Mouse (Mus musculus): ENCODE measurements at regions not wholly inside any gene's neighbourhood (a gene's known extent, or its start where the extent isn't known, plus 50 kb on each side); places are given as distances from the start of the nearest gene placed in this dataset.

DNA sequence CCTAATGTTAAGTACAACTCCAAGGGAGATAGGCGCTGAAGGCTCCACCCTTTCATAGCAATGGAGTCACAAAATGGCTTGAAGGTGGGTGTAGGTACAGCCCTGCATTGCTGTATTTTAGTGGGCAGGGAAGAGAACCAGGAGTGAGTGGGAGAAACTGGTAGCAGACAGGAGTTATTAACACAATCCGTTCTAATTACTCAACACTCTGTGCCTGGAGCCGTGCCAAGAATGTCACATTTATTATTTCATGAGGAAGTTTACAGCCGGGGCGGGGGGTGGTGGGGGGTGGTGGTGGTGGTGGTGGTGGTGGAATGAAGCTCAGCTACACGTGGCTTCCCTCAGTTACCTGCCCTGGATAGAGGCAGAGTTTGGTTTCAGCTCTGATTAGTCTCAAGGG lies 166.3 kb upstream of the Lsm8 start:
- H3K4me1 ChIP-seq = no peaks in the 10 kb centered on the region; the same call in 1 of the 2 replicates
- WGBS = 32% methylated on average over 6 of the region's 6 CpGs
- no peak for ATAC-seq (ENCODE audit: insufficient read depth, low FRiP score, low read depth)

DNA sequence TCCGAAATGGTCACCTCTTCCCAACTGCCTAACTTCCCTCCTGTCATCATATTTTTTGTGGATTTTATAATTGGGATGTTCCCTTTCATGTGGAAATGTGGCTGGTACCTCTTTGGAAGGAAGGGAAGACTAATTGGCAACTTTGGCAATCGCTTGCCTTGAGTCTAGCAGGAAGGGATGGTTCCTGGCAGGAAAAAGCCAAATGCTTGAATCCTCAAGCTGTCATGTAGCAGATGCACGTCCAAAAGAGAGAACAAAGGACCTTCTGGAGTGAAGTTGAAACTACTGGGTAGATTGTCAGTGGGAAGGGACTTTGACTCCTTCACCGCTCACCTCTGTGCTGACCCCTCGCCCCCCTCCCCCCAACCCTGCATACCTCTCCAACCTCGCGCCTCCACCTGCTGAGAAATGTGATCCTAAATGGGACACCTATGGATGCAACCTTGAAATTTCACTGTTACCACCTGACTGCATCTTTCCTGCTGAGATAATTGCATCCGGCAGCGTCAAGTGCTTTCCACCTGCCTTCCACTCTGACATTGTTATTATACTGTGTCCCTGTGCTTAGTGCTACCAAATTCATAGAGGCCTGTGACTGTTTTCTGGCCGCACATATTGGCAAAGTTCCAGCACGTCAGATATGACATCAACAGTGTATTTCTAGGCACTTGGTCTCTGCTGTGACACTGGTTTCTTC lies 159.6 kb upstream of the Lsm8 start:
- no peaks in the 10 kb centered on the region for H3K36me3 ChIP-seq
- H3K27me3 ChIP-seq (replicated peaks) = no peaks in the 10 kb centered on the region
- no peaks in the 10 kb centered on the region for H3K4me1 ChIP-seq
- no peaks in the 10 kb centered on the region for H3K9me3 ChIP-seq
- no peak for ATAC-seq (ENCODE audit: insufficient read depth, low FRiP score, low read depth)
- H3K27ac ChIP-seq = no peak overlapping the region
- H3K4me3 ChIP-seq (replicated peaks) = no peak overlapping the region
- no peak overlapping the region for H3K4me2 ChIP-seq
- 48% methylated on average over 11 of the region's 11 CpGs for WGBS
- H3K9ac ChIP-seq = no peak overlapping the region

More for the DNA sequence above, 166.3 kb upstream of the Lsm8 start:
- Histone ChIP-seq H3K4me2 (no peak overlapping the region), H3K27me3 (replicated peaks) (no peaks in the 10 kb centered on the region), H3K9ac (no peak overlapping the region), H3K36me3 (no peaks in the 10 kb centered on the region), H3K27ac (no peak overlapping the region), H3K9me3 (no peaks in the 10 kb centered on the region), H3K4me3 (replicated peaks) (no peak overlapping the region)

DNA sequence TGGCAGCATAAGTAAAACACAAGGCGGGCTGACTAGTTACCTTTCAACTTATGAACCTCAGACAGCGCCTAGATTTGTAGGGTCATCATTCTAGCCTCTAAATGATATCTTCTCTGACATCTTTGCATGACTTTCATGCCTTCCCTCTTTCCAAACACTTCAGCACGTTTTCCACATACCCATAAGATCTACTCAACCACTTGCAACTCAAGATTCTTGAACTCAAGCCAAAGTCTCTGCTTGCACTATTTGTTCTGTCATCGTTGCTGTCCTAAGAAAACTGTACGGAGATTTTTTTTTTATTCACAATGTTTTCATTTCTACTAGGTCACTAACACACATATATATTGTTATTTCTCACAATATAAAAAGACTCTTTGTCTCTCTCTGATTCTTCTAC lies 150.8 kb upstream of the Lsm8 start:
- Histone ChIP-seq H3K4me1 (no peaks in the 10 kb centered on the region), H3K4me2 (no peak overlapping the region), H3K9ac (no peak overlapping the region), H3K4me3 (replicated peaks) (no peak overlapping the region), H3K27me3 (replicated peaks) (no peaks in the 10 kb centered on the region), H3K36me3 (no peaks in the 10 kb centered on the region), H3K9me3 (no peaks in the 10 kb centered on the region), H3K27ac (no peak overlapping the region)
- ATAC-seq (ENCODE audit: insufficient read depth, low FRiP score, low read depth) = no peak
- WGBS = 52% methylated on average over 5 of the region's 5 CpGs

DNA sequence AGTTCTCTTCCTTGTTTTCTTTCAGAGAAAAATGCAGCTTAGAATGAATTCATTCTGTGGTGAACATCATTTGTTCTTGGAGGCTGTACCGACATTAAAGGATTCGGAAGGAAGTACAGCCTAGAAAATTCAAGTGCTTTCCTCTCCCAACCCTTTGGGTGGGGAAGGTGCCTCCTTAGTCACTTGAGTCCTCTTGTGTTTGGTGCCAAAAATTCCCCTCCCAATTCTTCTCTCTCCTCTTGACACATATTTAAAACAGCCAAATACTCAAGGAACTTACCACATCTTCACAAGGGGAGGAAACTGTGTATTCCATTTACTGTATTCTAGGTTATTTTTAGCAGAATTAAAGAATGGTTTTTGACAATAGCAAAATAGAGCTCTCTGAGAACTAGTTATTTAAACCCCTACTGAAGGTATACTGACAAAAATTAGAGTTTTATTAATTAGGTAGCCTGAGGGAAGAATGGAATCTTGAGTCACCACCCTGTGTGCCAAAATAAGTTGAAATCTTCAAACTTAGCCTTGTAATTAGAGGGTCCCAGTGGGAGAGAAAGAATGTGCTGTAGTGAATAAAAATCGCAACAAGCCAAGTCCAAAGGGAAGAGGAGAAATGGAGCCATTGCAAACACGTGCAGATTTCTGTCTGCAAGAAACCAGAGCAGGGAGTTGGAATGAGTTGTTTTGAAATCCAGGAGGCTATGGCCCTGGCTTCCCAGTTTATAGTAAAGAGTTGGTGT lies 149.2 kb upstream of the Lsm8 start:
- H3K4me1 ChIP-seq = no peaks in the 10 kb centered on the region
- no peaks in the 10 kb centered on the region for H3K9me3 ChIP-seq
- ATAC-seq (ENCODE audit: insufficient read depth, low FRiP score, low read depth) = no peak
- H3K4me3 ChIP-seq (replicated peaks) = no peak overlapping the region
- no peaks in the 10 kb centered on the region for H3K27me3 ChIP-seq (replicated peaks)
- no peak overlapping the region for H3K4me2 ChIP-seq
- WGBS = 55% methylated on average over 4 of the region's 4 CpGs
- no peak overlapping the region for H3K27ac ChIP-seq
- H3K9ac ChIP-seq = no peak overlapping the region
- H3K36me3 ChIP-seq = no peaks in the 10 kb centered on the region

DNA sequence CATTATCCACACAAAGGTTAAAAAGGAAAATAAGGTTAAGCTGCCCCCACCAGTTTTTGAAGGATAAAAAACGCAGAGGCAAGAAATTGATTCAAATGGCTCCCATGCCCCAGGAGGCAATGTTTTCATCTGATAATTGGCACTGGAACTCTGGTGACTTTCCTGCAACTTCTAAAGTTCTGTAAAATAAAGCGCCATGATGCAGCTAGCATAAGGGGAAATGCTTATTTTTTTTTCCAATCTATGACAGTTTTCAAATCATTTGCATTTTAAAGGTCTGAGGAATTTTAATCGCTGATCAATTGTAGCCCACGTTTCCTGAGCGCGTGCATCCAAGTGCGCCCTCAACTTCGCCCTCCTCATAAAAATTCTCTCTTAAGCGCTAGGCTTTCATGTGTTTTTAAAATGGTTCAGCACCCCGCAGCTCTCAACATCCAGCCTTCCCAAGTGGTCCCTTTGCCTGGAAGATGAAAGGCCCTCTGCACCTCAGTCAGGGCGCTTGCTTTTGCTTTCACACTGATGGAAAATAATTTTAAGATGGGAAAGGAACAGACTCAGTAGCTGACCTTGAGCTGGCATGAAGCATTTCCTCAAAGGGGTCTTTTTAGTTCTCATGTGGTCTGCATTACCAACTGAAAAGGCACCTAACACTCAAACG lies 148.5 kb upstream of the Lsm8 start:
- no peaks in the 10 kb centered on the region for H3K36me3 ChIP-seq
- H3K27ac ChIP-seq = no peak overlapping the region
- no peak for ATAC-seq (ENCODE audit: insufficient read depth, low FRiP score, low read depth)
- H3K4me2 ChIP-seq = no peak overlapping the region
- H3K9ac ChIP-seq = no peak overlapping the region
- no peak overlapping the region for H3K4me3 ChIP-seq (replicated peaks)
- no peaks in the 10 kb centered on the region for H3K9me3 ChIP-seq
- H3K4me1 ChIP-seq = no peaks in the 10 kb centered on the region
- 34% methylated on average over 12 of the region's 12 CpGs for WGBS
- H3K27me3 ChIP-seq (replicated peaks) = no peaks in the 10 kb centered on the region

DNA sequence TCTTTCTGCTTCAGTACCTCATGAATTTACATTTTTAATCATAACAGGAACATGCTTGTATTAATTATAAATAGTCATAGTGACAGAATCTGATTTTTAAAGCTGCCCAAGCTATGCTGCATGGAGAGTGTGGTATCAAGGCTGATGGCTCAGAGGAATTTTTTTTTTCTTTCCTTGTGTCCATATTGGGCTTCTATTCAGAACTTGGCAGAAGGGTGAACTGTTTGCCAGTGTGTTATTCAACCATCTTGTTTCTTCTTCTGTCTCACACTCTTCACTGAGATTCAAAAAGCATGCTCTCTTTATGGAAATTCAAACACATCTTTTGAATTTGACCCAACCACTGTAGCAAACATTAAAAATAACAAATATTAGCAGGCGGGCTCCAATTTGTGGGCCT lies 137.6 kb upstream of the Lsm8 start:
- Histone ChIP-seq H3K4me3 (replicated peaks) (no peak overlapping the region), H3K4me1 (no peaks in the 10 kb centered on the region), H3K27me3 (replicated peaks) (no peaks in the 10 kb centered on the region), H3K9ac (no peak overlapping the region), H3K9me3 (no peaks in the 10 kb centered on the region), H3K4me2 (no peak overlapping the region), H3K36me3 (no peaks in the 10 kb centered on the region), H3K27ac (no peak overlapping the region)
- ATAC-seq (ENCODE audit: insufficient read depth, low FRiP score, low read depth) = no peak
- whole genome bisulfite sequencing = 88% methylated on average over 1 of the region's 1 CpGs

DNA sequence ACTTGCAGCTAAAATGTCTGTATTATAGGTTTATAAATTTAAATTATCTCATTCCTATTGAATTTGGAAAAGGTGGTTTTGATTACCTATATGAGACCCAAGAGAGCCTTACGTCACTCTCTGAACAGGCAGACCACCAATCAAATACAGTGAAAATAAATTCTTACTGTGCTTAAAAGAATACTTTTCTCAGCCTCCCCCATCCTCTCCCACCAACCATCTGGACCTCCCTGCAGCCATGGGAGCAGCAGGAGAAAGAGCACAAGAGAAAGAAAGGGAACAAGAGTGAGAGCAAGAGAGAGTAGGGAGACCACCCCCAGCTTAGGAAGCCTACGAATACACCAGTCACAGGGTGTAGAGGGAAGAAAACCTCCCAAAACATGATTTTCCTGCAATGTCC lies 99.5 kb upstream of the Lsm8 start:
- no peaks in the 10 kb centered on the region for H3K36me3 ChIP-seq
- ATAC-seq (ENCODE audit: insufficient read depth, low FRiP score, low read depth) = no peak
- no peak overlapping the region for H3K4me2 ChIP-seq
- no peak overlapping the region for H3K9ac ChIP-seq
- H3K4me3 ChIP-seq (replicated peaks) = no peak overlapping the region
- no peaks in the 10 kb centered on the region for H3K27me3 ChIP-seq (replicated peaks)
- no peak overlapping the region for H3K27ac ChIP-seq
- no peaks in the 10 kb centered on the region for H3K9me3 ChIP-seq
- H3K4me1 ChIP-seq = no peaks in the 10 kb centered on the region
- 67% methylated on average over 2 of the region's 2 CpGs for WGBS

DNA sequence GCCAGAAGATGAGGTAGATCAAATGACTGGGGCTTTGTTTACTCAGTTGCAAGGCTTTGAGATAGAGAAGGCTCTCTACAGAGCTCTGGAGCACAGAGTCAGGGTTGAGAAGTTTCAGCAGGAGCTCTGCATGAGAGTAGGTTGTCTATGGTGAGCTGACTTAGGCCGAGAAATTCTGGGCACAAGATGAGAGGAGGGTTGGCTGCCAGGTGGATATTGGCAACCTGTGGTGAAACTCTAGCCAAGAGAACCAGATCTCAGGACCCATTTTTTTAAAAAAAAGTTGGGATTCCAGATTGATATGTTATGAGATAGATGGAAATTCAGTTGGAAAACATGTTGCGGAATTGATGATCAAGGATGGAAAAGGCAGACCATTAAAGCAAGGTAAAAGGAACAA lies 83.8 kb upstream of the Lsm8 start:
- 83% methylated on average over 2 of the region's 2 CpGs for WGBS
- Histone ChIP-seq H3K36me3 (no peaks in the 10 kb centered on the region), H3K9me3 (no peaks in the 10 kb centered on the region), H3K4me3 (replicated peaks) (no peak overlapping the region), H3K27ac (no peak overlapping the region), H3K9ac (no peak overlapping the region), H3K4me1 (no peaks in the 10 kb centered on the region), H3K27me3 (replicated peaks) (no peaks in the 10 kb centered on the region), H3K4me2 (no peak overlapping the region)
- no peak for ATAC-seq (ENCODE audit: insufficient read depth, low FRiP score, low read depth)

DNA sequence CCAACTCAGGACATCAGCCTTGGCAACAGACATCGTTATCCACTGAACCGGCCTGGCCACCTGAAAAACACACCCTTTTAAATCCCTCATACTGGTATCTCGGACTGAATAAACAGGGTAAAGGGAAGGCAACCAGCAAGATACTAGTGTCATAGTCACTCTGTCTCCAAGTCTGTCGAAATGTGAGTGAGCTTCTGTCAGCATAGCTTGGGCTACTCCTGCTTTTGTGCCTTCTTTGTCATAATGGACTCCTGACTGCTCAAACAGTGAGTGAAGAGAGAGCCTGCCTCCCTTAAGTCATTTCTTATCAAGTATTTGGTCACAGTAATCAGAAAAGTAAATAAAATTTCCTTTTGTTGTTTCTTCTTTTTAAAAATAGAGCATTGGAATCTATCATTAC lies 53.0 kb upstream of the Lsm8 start:
- H3K4me1 ChIP-seq = no peaks in the 10 kb centered on the region
- 54% methylated on average over 4 of the region's 4 CpGs for WGBS
- H3K9me3 ChIP-seq = no peaks in the 10 kb centered on the region
- H3K27me3 ChIP-seq (replicated peaks) = no peaks in the 10 kb centered on the region
- no peaks in the 10 kb centered on the region for H3K36me3 ChIP-seq
- no peak overlapping the region for H3K9ac ChIP-seq
- H3K4me3 ChIP-seq (replicated peaks) = no peak overlapping the region
- ATAC-seq (ENCODE audit: insufficient read depth, low FRiP score, low read depth) = no peak
- no peak overlapping the region for H3K4me2 ChIP-seq
- H3K27ac ChIP-seq = no peak overlapping the region

DNA sequence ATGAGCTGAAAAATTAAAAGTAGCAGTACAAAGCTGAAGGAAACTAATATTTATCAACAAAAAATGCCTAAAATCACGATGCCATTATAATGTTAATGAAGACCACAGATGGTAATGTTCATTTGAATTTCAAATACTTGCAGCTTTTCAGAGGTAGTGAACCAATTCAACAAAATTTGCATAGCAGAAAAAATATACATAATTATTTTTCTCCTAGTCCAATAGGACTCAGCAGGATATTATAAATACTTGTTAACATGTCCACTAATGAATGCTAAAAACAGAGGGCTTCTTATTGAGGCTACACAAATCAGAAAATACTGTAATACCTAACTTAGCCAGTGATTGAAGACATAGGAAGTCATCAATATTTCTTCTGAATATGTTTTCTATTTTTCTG lies 52.5 kb upstream of the Lsm8 start:
- H3K4me1 ChIP-seq = no peaks in the 10 kb centered on the region
- no peak overlapping the region for H3K4me3 ChIP-seq (replicated peaks)
- no peak overlapping the region for H3K4me2 ChIP-seq
- no peaks in the 10 kb centered on the region for H3K27me3 ChIP-seq (replicated peaks)
- WGBS = 45% methylated on average over 1 of the region's 1 CpGs
- no peaks in the 10 kb centered on the region for H3K9me3 ChIP-seq
- ATAC-seq (ENCODE audit: insufficient read depth, low FRiP score, low read depth) = no peak
- H3K36me3 ChIP-seq = no peaks in the 10 kb centered on the region
- H3K27ac ChIP-seq = no peak overlapping the region
- no peak overlapping the region for H3K9ac ChIP-seq

DNA sequence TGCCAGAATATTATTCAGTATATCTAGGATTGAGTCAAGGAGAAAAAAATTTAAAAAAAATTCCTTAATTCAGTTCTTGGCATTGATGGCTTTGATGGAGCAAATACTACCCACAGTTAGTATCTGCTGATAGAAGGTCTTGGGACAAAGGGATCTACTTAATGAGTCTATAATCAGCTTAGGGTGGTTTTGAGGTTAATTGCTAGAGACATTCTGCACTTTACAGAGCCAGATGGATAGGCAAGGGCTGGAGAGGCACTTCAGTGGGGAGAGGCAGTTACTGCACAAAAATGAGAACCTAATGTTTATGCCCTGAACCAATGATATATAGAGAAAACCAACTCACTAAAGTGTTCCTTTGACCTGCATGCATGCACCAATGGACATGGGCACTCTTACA lies 51.8 kb upstream of the Lsm8 start:
- Histone ChIP-seq H3K9me3 (no peaks in the 10 kb centered on the region), H3K27me3 (replicated peaks) (no peaks in the 10 kb centered on the region), H3K27ac (no peak overlapping the region), H3K36me3 (no peaks in the 10 kb centered on the region), H3K4me1 (no peaks in the 10 kb centered on the region), H3K9ac (no peak overlapping the region), H3K4me2 (no peak overlapping the region), H3K4me3 (replicated peaks) (no peak overlapping the region)
- ATAC-seq (ENCODE audit: insufficient read depth, low FRiP score, low read depth) = no peak
